Mouse (Mus musculus) neural tube, embryonic 14.5 days (tissue): Measurements from ENCODE around the gene Pilrb2. TPM values are rescaled to one million over a fixed set of nuclear protein-coding genes. Genes with fewer than 3 reads are reported as not detected.
"Not testable (repeated sequence)": the region's sequence is repeated elsewhere in the genome, so short reads cannot be mapped to it uniquely, and the experiment has no call there.

Experiments
- ATAC-seq: fragments of 200-750 bp; cut with Nextera tagmentation; 2 replicates; pipeline ENCODE4 v1.8.0; 2017; ENCODE audit warnings: low read depth, mild to moderate bottlenecking, moderate TSS enrichment, moderate library complexity
- H3K27ac ChIP-seq: fragments of 300-500 bp; sonication (generic); 2 replicates; pipeline ENCODE4 v1.5.1; 2014; ENCODE audit warnings: low read depth, mild to moderate bottlenecking, control low read depth, low read length, moderate library complexity, mixed read lengths
- H3K27me3 ChIP-seq: fragments of 300-500 bp; sonication (generic); 2 replicates; pipeline ENCODE4 v1.6.1; 2014; ENCODE audit warnings: low read length; ENCODE audit not compliant: control insufficient read depth, insufficient read depth
- H3K36me3 ChIP-seq: fragments of 300-500 bp; sonication (generic); 2 replicates; pipeline ENCODE4 v1.6.1; 2014; ENCODE audit warnings: low read length, mixed read lengths; ENCODE audit not compliant: control insufficient read depth, insufficient read depth
- H3K4me1 ChIP-seq: fragments of 300-500 bp; sonication (generic); 2 replicates; pipeline ENCODE4 v1.6.1; 2014; ENCODE audit warnings: low read length; ENCODE audit not compliant: control insufficient read depth, insufficient read depth
- H3K4me2 ChIP-seq: fragments of 300-500 bp; sonication (generic); 2 replicates; pipeline ENCODE4 v1.6.1; 2014; ENCODE audit warnings: mild to moderate bottlenecking, low read depth, low read length, control low read depth
- H3K4me3 ChIP-seq: fragments of 300-500 bp; sonication (generic); 2 replicates; pipeline ENCODE4 v1.5.1; 2014; ENCODE audit warnings: low read depth, low read length, control low read depth, mixed read lengths
- H3K9ac ChIP-seq: fragments of 300-500 bp; sonication (generic); replicated peaks from 2 replicates; pipeline ENCODE4 v1.6.1; 2014; ENCODE audit warnings: low read depth, mild to moderate bottlenecking, control low read depth, low read length, mixed read lengths
- H3K9me3 ChIP-seq: fragments of 300-500 bp; sonication (generic); 2 replicates; pipeline ENCODE4 v1.6.1; 2016; ENCODE audit warnings: low read length; ENCODE audit not compliant: control insufficient read depth
- WGBS: fragments of 180-500 bp; shearing (Covaris S2); extraction: QIAGEN DNeasy Blood & Tissue Kit; methylation state at CpG from one replicate; pipeline ENCODE4 v1.1.7; 2014; 5-methylcytosine and 5-hydroxymethylcytosine counted together
- polyA plus RNA-seq: library from polyadenylated mRNA; unstranded; fragments of >200 nt; fragmentation: Nextera tagmentation; extraction: Ambion mirVana; gene quantifications from 2 replicates; pipeline ENCODE4 v1.2.1, GENCODE M21; 2014

Pilrb2 gene
- polyA plus RNA-seq, 1 experiment from 2014 or later: not detected

DNA sequence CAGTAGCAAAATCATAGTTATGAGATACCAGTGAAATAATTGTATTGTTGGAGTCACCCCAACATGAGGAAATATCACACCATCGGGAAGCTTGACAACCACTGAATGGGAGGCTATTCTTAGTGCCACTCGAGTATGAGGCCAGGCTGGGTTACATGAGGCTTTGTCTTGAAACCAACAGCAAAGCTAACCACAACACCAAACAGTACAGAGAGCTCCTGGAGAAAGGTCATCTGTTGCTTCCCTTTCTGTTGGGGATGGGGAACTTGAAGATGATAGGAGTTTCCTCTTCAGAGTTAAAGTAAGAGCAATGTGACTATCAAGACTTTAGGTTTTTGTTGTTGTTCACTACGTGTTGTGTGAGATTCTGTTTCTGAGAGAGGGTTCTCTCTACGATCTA is 11.3 kb upstream of the Pilrb2 start:
- H3K9ac ChIP-seq: no peak overlapping the region
- ATAC-seq: no peak
- no peaks in the 10 kb centered on the region for H3K9me3 ChIP-seq
- 79% methylated on average over 4 of the region's 4 CpGs for whole genome bisulfite sequencing
- H3K36me3 ChIP-seq: no peaks in the 10 kb centered on the region
- no peak overlapping the region for H3K4me2 ChIP-seq
- no peaks in the 10 kb centered on the region for H3K4me1 ChIP-seq
- H3K27ac ChIP-seq: no peak overlapping the region
- no peak overlapping the region for H3K4me3 ChIP-seq
- no peaks in the 10 kb centered on the region for H3K27me3 ChIP-seq

DNA sequence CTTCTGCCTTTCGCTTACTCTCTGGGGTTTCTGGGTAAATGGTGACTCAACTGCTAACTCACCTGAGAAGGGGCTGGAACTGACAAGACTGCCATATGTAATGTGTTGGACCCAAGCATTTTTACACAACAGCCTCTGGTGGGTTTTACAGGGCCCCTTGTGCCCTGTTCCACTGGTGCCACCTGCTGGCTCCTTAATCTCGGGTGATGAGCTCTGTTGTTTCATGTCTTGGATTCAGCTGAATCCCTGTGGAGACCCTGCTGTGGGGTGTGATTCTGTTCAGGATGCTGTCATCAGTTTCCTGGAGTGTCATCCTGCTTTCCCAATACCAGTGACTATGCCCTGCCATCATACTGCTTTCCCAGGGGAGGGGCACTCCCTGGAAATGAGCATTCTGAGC is 6.2 kb upstream of the Pilrb2 start:
- Histone ChIP-seq H3K4me2 (no peak overlapping the region), H3K27me3 (no peaks in the 10 kb centered on the region), H3K9ac (no peak overlapping the region), H3K27ac (no peak overlapping the region), H3K36me3 (no peaks in the 10 kb centered on the region), H3K4me1 (no peaks in the 10 kb centered on the region), H3K4me3 (no peak overlapping the region), H3K9me3 (no peaks in the 10 kb centered on the region)
- 49% methylated on average over 2 of the region's 2 CpGs for WGBS
- no peak for ATAC-seq

DNA sequence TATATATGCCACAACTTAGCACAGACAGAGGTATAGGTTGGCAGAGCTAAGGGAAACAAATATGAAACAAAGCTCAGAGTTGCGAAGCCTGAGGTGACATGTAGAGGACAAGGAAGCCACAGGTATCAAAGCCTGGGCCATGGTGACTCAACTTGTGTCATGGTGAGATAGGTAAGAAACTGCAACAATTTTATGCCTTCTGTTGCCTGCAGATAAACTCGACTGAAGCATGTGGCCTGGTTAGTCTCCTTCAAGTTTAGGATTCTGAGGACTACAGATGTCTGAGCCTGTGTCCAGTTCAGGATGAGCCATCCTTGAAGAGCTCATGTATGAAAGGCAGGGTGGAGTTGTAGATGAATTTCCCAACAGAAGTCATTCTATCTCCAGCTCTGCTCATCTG is 3.4 kb upstream of the Pilrb2 start:
- no peaks in the 10 kb centered on the region for H3K9me3 ChIP-seq
- no peaks in the 10 kb centered on the region for H3K4me1 ChIP-seq
- no peak overlapping the region for H3K27ac ChIP-seq
- H3K9ac ChIP-seq: no peak overlapping the region
- ATAC-seq: no peak
- no peak overlapping the region for H3K4me3 ChIP-seq
- H3K36me3 ChIP-seq: no peaks in the 10 kb centered on the region
- H3K27me3 ChIP-seq: no peaks in the 10 kb centered on the region
- 87% methylated on average over 2 of the region's 2 CpGs for WGBS
- H3K4me2 ChIP-seq: no peak overlapping the region

DNA sequence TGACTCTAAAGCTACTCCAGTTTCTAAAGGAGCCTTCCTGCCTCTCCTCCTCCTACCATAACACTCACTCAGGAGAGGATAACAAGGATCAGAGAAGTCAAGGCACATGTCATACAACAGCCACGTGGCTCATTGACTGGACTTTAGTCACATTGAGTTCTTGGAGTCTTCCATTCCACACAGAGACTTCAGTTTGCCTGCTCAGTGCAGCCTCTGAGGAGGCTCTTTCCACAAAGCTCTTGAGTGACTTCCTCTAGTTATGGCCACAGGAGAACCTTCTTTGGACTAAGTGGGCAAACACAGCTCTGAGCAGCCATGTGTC is 727 bp upstream of the Pilrb2 start:
- 47% methylated on average over 1 of the region's 1 CpGs for WGBS
- H3K27ac ChIP-seq, H3K36me3 ChIP-seq, H3K9me3 ChIP-seq, H3K27me3 ChIP-seq, H3K4me2 ChIP-seq, H3K4me3 ChIP-seq, H3K9ac ChIP-seq, ATAC-seq, H3K4me1 ChIP-seq: not testable (repeated sequence)

DNA sequence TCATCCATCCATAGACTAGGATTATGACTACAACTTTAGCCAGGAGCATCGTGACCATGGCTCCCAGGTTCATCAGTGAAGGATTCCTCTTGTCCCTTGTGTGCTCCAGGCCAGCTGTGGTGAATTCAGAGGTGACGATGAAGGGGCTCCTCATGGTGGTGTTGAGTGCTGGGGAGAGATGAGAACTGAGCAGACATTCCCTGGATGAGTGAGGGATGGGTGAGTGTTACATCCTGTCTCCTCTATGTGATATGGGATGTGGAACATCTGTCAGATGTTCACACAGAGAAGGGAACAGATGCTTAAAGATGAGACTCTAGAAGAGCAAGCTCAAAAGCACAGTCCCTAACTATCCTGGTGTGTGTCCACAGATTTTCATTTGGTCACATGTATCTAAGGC is 3.0 kb downstream of the Pilrb2 start:
- WGBS: 79% methylated on average over 2 of the region's 2 CpGs

DNA sequence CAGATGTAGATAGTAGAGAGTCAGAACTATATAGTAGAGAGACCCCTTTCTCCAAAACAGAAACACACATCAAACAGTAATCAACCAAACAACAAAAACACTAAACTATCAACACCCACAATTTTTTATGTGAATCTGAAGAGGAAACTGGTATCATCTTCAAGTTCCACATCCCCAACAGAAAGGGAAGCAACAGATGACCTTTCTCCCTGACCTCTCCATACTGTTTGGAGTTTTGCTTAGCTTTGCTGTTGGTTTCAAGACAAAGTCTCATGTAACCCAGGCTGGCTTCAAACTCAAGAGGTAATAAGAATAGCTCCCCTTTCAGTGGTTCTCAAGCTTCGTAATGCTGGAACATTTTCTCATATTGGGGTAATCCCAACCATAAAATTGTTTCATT is 7.6 kb downstream of the Pilrb2 start:
- not testable (repeated sequence) for ATAC-seq, H3K4me2 ChIP-seq, H3K4me3 ChIP-seq, H3K9me3 ChIP-seq, H3K27me3 ChIP-seq, H3K9ac ChIP-seq, H3K27ac ChIP-seq, H3K4me1 ChIP-seq, H3K36me3 ChIP-seq
- WGBS: 92% methylated on average over 1 of the region's 1 CpGs

More for the DNA sequence above, 3.0 kb downstream of the Pilrb2 start:
- not testable (repeated sequence) for H3K4me2 ChIP-seq, H3K9ac ChIP-seq, H3K4me1 ChIP-seq, H3K36me3 ChIP-seq, H3K27ac ChIP-seq, H3K4me3 ChIP-seq, H3K27me3 ChIP-seq, H3K9me3 ChIP-seq, ATAC-seq

DNA sequence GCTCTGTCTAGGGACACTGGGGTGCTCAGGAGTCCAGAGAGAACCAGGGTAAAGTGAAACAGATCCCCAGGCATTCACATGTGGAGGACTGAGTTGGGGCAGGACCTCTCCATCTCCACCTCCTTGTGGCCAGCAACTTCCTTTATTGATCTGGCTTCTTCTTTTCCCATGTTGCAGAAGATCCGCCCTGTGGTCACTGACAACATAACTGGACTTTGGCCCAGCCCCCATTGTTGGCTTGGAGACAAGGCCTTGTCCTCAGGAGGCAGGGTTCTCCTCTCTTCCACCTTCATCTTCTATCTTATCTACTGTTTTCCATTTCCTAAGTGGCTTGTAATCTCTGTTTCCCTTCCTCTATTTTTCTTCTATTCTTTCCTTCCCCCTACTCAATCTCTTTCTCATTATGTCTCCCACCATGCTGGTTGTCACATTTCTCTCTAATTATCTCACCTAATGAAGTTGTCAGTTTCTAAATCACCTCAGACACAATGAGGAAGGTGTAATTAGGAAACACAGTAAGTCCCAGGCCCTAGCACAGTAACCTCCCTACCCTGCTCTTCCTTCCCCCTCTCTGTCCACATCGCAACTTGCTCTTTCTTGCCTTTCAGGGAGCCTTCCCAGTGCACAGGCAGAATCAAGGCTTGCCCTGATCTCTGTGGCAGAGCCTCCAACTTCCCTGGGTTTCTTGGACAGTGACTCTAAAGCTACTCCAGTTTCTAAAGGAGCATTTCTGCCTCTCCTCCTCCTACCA is 13.5 kb downstream of the Pilrb2 start, which contains the start of gene Pilrb1:
Gene Pilrb1 (minus strand): TSS at position 147 of the 751 bp plus-strand sequence.
- H3K27me3 ChIP-seq, H3K4me1 ChIP-seq, H3K9me3 ChIP-seq, H3K4me3 ChIP-seq, H3K4me2 ChIP-seq, H3K27ac ChIP-seq, H3K36me3 ChIP-seq, ATAC-seq, H3K9ac ChIP-seq: not testable (repeated sequence)
- 84% methylated on average over 1 of the region's 2 CpGs for WGBS

DNA sequence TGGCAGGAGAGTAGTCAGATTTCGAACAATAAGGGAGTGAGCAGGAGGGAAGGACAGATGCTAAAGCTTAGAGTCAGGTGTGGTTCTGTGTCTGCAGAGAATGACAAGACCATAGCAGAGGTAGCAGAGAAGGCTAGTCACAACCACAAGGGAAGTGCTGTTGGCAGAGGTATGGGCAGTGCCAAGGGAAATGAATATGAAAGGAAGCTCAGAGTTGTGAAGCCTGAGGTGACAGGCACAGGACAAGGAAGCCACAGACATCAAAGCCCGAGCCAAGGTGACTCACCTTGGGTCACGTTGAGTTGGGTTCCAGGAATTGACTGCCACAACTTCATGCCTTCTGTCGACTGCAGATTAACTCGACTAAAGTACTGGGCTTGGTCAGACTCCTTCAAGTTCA is 14.7 kb downstream of the Pilrb2 start:
- H3K27me3 ChIP-seq, H3K27ac ChIP-seq, ATAC-seq, H3K9me3 ChIP-seq, H3K4me3 ChIP-seq, H3K4me1 ChIP-seq, H3K36me3 ChIP-seq, H3K9ac ChIP-seq, H3K4me2 ChIP-seq: not testable (repeated sequence)
- WGBS: 71% methylated on average over 4 of the region's 5 CpGs

DNA sequence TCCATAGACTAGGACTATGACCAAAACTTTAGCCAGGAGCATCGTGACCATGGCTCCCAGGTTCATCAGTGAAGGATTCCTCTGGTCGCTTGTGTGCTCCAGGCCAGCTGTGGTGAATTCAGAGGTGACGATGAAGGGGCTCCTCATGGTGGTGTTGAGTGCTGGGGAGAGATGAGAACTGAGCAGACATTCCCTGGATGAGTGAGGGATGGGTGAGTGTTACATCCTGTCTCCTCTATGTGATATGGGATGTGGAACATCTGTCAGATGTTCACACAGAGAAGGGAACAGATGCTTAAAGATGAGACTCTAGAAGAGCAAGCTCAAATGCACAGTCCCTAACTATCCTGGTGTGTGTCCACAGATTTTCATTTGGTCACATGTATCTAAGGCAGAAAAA is 16.7 kb downstream of the Pilrb2 start:
- H3K9me3 ChIP-seq, H3K27ac ChIP-seq, H3K4me3 ChIP-seq, H3K4me1 ChIP-seq, H3K27me3 ChIP-seq, ATAC-seq, H3K4me2 ChIP-seq, H3K9ac ChIP-seq, H3K36me3 ChIP-seq: not testable (repeated sequence)
- 88% methylated on average over 3 of the region's 3 CpGs for WGBS
